Mouse (Mus musculus) cerebellum, adult 11-12 months (tissue): ENCODE measurements at regions not wholly inside any gene's neighbourhood (a gene's known extent, or its start where the extent isn't known, plus 50 kb on each side); places are given as distances from the start of the nearest gene placed in this dataset.
"Not testable (repeated sequence)": the region's sequence is repeated elsewhere in the genome, so short reads cannot be mapped to it uniquely, and the experiment has no call there.

Experiments used
- DNase-seq: peaks from one replicate; pipeline ENCODE4 v3.0.0; 2022

DNA sequence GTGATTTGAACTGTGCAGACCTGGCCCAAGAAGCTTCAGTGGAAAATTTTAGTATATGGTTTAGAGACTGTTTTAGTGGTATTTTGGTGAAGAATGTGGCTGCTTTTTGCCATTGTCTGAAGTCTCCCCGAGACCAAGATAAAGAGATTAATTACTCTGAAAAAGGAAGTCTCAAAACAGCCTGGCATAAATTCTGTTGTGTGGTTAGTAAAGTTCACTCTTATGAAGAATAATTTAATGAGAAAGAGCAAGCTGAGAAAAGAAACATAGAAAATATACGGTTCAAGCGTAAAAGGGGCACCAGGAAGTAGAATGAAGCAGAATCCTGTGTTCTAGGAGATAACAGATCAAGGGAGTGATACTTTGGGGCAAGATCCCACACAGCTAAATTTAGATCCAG, 144.0 kb upstream of the Palmd start:
- no peak for DNase-seq

DNA sequence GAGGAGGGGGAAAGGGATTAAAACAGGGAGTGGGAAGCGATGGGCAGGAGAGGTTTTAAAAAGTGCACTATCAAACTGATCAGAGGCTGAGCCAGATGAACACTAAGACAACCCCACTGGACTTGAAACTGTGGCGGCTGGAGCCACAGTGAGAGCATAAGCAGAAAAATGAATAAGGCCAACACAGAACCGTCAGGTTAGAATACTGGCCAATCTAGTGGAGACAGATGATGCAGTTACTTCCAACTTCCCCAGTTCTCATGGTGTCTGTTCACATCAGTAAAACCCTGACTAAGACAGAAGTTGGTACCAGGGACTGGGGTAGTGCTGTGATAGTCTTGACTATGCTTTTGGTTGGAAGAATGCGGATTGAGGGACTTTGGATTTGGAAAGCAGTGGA, 143.5 kb upstream of the Palmd start:
- DNase-seq: no peak

DNA sequence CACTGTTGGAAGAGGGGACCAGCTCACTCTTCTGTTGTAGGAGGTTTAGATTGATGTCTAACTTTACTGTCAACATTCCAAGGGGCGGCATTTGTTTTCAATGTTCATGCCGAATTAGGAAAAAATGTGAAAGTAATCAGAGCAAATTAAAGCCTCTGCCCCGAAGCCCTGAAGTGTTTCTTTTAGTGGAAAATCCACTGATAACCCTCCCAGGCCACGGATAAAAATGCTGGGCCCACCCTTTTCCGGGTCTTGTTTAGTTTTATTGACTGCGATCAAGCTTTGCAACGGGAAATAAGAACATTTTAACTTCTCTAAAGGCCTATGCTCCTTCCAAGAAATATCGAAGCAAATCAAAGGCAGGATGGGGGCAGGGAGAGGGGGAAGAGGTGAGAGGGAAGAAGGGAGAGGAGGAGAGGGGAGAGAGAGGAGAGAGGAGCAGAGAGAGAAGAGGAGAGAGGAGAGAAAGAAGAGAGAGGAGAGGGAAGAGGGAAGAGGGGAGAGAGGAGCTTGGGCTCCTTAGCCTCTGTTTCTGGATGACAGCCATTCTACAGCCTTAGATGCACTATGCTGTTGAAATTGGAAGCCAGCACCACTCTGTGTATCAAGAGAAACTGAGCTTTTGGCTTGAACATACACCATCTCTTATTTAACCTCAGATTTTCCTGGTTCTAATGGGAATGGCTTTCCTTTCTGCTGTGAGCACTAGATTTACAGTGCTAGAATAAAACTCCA, 140.3 kb upstream of the Palmd start:
- DNase-seq: no peak

DNA sequence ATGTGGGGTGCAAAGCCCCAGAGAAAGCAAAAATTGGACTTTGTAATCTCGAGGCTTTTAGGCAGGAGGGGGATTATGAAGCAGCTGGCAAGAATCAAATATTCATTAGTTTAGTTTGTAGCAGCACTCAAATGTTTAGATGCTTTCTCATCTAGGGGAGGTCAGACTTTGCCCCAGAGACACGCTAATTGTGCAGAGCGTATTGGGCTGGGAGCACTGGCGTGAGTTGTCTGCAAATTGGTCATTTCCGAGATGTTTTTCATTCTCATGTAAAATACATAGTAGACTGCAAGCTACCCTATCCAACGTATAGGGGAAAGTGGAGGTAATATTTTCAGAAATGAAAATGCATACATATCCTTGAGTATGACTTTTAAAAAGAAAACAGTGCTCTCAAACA, 139.2 kb upstream of the Palmd start:
- no peak for DNase-seq

DNA sequence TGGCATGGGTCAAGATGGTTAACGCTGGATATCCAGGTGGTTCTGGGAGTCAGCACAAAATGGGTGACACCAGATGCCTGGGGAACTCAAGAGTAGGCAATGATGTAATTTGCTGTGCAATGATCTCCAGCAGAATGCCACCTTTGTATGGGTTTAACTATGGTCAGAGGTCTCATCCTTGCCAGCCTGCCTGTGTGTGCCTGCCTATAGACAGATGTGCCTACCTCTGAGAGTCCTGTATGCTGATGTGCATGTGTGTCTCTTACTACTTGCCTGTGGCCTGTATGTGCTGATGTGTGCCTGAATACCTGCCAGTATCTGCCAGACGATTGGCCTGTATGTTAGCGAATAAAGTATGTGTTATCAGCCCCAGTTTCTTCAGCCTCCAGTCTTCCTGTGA, 138.6 kb upstream of the Palmd start:
- no peak for DNase-seq

DNA sequence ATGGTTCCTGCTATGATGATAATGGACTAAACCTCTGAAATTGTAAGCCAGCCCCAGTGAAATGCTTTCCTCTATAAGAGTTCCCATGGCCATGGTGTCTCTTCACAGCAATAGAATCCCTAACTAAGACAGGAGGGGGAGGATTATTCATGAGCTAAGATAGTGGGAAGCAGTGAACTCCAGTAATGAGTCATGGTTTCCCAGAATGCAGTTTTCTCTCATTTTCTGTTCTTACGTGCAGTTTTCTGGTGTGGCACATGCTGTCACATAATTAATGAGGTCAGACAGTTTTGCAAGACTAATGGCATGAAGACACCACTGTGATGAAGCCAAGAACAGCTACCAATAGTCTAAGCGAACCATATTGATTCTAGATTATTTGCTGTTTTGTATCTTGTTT, 118.9 kb upstream of the Palmd start:
- DNase-seq: no peak

DNA sequence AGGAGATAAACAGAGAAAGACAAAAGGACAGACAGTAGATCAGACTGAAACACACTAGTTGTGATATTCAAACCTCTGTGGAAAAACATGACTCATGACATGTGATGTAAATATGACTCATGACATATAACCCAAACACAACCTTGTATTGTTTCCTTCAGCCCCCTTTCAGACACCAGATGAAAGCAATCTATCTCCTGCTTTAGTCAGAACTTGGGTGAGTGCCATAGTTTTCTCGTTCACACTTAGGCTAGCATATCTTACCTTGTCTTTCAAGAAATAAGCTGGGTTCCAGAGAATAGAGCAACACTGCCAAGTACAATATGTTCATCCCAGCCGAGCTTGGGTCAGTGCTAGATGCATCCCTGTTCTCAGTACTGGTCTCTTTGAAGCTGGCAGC, 107.9 kb upstream of the Palmd start:
- no peak for DNase-seq

DNA sequence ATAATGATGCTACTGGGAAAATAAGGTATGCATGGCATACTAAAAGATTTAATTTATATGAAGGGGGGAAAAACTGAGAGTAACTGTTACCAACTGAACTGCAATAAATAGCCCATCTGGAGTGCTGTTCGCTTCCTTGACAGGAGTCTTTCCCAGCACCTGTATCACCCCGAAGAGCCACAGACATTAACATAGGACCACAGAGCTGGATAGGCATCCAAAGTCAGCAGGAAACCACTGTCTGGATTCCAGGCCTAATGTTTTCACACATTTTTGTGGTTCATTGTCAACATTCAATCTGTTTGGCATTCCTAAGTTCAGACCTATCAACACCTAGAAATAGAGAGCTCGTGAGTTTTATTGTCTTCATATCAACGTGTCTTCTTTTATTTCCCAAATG, 104.6 kb upstream of the Palmd start:
- no peak for DNase-seq

DNA sequence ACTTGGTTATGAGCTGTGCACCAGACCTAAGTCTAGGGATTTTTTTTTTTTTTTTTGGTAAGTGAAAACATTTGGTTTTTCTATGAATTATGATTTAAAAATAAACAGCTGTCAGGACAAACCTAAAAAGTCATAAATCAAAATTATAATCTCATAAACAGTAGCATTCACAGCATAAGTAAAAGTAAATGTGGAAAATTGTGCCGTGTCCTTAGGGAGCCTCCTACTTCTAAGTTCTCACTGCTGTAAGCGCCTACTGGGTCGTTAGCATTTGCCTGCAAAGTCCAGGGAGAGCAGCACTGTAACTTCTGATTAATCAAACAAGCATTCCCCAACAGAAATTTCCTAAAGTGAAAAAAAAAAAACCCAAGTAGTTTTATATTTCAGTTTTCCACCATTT, 104.2 kb upstream of the Palmd start:
- DNase-seq: no peak

DNA sequence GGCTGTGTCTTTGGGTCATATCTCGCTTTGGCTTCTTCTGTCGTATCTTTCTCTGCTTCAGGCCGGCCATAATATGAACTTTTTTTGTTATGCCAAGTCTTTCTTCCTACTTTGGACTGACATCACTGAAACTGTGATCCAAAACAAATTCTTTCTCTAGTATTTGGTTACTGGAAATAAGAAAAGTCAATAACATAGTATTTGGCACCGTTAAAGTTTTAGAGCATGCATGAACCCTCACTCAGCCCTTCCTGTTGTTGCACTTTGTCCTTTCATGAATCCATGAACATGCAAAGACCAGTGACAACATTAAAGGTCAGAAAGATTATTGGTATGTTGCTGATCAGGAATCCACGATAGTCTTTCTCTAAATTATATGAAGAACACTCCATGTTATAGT, 103.1 kb upstream of the Palmd start:
- DNase-seq: no peak

DNA sequence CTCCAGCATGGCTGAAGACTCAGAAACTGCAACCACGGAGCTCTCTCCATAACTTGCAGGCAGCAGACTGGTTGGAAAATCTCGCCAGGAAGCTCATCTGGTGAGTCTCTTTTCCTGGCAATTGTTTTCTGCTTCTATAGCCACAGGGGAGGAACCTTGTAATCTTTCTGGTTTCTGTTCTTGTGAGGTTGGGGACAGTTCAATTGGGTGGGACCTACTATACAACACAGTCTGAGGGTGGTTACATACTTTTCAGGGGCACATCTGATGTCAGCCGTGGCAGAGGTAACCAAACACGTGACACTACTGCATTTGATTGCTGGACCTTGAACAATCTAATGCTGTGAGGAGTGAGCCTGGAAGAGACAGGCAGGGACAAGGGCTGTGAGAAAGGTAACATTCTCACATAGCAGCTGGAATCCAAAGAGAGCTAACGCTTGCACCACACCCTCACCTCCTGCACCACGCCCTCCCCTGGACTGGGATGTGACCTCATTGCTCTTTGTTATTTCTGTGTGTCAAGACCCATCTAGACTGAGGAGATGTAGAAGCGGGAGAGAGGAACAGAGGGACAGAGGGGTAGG, 98.8 kb upstream of the Palmd start:
- DNase-seq: no peak

DNA sequence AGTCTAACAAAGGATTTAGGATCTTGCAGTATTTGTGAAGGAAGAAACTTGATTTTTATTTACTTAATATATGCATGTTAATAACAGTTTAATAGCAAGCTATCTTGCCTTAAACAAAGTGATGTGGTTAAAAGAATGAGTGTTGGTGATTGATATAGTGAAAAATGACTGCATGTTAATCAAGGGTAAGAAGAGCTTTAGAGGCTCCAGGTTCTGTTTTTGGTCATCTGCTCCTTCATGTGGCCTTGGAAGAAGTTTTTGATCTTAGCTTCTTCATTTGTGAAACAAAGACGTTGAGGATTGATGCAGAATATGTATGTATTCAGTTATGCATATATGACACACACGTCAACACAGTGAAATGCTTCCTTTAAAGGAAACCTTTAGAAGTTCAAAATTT, 97.1 kb upstream of the Palmd start:
- no peak for DNase-seq

DNA sequence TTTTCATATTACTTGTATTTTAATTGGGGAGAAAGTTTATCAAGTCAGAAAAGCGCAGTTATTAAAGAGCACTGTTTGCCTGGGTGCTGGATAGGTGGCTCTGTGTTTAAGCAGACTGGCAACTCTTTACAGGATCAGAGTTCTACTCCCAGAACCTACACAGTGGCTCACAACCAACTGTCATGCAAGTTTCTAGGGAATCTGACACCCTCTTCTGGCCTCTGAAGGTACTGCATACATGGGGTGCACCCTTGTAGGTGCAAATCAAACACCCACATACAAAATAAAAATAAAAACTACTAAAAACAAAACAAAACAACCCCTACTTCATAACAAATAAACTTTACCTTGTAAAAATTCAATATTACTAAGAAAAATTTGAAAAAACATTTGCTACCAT, 93.0 kb upstream of the Palmd start:
- no peak for DNase-seq

DNA sequence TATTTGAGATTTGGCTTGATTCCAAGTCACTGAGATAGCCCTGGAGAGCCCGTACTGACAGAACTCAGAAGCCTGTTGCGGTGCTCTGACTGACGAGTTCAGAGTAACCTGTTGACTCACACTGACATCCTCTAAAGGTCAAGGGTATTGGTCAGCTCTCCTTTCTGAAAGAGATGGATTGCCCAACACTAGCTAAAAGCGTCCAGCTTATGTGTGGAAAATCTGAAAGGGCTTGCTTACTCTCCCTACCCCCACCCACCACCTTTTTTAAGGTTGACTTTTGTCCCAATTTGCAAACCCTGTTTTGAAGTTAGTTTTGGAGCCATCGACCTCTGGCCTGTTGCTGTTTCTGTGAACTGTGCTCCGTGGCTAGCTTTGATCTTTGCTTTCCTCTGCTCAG, 92.4 kb upstream of the Palmd start:
- DNase-seq: no peak

DNA sequence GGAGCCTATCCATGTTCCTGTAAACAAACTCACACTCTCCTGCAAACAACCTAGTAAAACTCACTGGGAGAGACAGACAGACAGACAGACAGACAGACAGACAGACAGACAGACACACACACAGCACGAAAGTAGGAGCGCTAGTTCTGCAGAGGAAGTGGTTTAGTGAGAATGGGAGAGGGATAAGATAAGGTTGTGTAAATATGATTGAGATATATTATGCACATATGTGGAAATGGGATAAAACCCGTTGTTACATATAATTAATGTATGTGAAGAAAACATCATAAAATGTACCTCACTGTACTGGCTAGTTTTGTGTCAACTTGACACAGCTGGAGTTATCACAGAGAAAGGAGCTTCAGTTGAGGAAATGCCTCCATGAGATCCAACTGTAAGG, 85.9 kb upstream of the Palmd start:
- DNase-seq: not testable (repeated sequence)

DNA sequence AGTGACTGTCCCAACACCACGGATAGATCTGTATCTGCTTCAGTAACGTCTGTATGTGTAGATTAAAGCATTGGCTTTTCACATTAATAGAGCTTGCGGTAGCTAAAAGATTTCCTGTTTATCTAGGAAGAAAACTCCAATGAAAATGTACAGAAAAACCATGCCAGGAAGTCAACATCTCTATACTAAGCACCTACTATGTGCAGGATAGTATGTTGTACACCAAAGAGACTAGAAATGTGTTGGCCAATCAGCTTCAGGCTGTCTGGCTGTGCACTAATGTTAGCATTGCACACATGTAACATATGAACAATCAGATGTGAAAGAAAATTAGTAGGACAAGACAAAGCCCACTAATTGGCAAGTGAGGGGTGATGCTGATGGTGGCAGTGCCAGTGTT, 82.6 kb upstream of the Palmd start:
- no peak for DNase-seq

DNA sequence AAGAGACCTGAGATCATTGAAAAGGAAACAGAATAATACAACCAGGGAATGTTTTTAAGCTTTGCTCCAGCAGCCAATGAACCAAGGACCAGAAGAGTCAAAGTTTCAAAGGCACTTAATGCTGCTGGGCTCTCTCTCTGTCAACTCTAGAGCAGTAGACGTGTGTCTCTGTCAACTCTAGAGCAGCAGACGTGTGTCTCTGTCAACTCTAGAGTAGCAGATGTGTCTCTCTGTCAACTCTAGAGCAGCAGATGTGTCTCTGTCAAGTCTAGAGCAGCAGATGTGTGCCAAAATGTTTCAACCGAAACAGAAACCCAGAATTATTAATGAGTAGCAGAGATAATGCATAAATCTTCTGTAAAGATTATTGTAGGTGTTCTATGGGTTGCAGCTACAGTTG, 82.1 kb upstream of the Palmd start:
- no peak for DNase-seq

DNA sequence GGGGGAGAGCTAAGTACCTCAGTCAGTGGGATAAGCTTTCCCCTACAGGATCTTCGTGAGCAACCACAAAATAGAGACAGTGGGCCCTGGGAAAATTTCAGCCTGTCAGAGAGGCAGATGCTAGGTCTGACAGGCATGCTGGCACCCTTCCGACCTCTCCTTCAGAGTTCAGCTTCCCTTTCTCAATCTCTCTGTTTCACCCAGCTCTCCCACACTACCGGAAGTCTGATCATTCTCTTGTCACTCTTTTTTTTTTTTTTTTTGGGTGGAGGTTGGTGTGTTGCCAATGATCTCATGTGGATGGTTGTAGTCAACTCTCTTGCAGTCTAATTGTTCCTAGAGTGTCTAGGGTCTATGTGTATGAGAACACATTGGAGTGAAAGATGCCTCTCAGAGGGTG, 80.6 kb upstream of the Palmd start:
- no peak for DNase-seq

DNA sequence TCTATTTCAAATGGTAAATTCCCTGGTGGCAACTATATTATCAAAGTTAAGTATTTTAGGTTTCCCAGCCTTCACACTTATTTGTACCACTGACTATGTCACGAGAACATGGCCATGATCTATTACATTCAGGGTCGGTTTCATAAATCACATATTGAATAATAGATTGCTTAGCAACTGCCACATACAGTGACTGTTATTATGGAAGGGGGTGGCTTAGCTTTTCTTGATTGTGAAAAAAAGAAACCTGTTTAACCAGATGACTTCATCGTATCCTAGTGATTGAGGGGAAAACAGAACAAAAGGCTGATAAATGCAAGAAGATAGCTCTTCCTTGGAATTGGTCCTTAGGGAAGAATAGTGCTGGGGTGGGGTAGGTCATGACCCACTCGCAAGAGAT, 76.0 kb upstream of the Palmd start:
- no peak for DNase-seq

DNA sequence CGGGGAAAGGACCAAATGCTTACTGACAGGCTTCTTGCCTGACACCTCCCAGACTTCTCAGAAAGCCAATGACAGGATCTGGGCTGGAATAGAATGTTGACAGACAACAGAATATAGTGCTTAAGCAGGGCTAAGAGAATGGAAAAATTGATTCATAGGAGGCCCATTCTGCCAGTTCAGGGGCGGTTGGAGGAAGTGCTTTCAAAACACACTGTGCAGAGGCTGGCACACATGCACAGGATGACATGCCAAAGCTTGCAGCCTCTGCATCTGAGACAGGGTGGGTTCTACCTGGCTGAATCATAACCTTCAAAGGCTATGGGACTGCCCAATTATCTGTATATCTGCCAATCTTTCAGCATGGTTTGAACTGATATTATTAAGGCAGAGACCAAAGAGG, 75.5 kb upstream of the Palmd start:
- no peak for DNase-seq

DNA sequence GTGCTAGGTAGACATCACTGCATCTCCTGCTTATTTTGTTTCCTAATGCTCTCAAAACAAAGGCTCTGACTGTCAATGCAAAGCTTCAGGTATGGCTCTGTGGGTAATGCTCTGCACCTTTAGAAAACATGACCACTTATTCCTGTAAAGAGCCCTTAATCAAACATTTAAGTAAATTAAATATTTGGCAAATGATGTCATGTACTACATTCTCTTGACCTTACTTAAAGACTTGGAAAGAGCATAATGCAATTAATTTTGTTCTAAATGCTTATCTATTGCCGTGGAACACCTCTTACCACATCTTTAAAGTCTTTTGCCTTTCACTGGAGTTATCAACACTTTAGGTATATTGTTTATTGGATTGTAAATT, 70.1 kb upstream of the Palmd start:
- no peak for DNase-seq

DNA sequence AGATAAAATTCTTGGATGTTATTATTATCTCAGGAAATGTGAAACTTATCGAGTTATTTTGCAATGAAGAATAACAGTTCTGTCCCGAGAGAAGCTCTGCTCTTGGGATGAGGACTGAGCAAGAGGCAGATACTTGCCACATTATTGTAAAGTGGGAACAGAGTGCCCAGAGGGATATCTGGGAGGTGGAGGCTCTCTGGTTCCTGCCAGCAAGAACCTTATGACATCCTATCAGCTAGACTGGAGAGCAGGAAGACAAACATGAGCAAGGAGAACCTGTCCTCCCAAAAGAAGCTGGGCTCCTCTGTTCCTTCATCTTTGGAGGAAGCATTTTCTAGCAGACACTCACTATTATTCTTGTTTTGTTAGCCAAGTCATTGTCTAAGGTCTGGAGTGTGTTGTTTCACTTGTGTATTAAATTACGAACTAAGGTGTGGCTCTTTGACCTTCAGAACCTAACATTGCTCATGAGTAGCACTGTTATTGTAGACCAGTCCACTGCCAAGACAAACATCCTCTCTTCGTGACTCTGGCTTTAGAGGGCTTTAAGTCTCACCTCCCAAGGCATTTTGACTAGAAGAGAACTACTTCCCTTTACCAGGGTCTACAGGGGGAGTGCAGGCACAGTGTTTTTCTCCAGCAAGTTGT, 69.6 kb upstream of the Palmd start:
- DNase-seq: no peak
